27 mouse cellular contexts compared by ENCODE assay signal in genomic region chr10:69366208-69366607, GRCm38 (mm10). TPM values are rescaled to one million over a fixed set of nuclear protein-coding genes. Genes with fewer than 3 reads are reported as not detected.
DNase-seq lines count a peak whose midpoint lies in the region; ATAC-seq lines count a peak whose summit lies in the region.
"Had no signal": no experiment of that assay in that cellular context is flagged by ENCODE, and none has a peak within 500 bp of the region (broad histone marks: within the 10 kb centered on the region; RNA-seq: fewer than 3 reads in every experiment).

No protein-coding gene starts in this region.

- 80% methylated on average over 11 of the region's 11 CpGs for WGBS in heart, embryonic 11.5 days (ENCODE audit: insufficient replicate concordance)

- H3K4me3 ChIP-seq in heart, embryonic 11.5 days (ENCODE audit: low read depth, low read length): no peak overlapping the region
- H3K4me3 ChIP-seq: embryonic facial prominence, embryonic 13.5 days; forebrain, embryonic 10.5 days; forebrain, embryonic 15.5 days; heart, embryonic 13.5 days; midbrain, embryonic 10.5 days; midbrain, embryonic 15.5 days; neural tube, embryonic 15.5 days had no signal

- no peaks in the 10 kb centered on the region for H3K36me3 ChIP-seq in heart, embryonic 11.5 days (ENCODE audit: control insufficient read depth, insufficient read depth, low read length)
- H3K36me3 ChIP-seq: embryonic facial prominence, embryonic 13.5 days; forebrain, embryonic 10.5 days; forebrain, embryonic 15.5 days; G1E; heart, embryonic 13.5 days; midbrain, embryonic 10.5 days; midbrain, embryonic 15.5 days; neural tube, embryonic 15.5 days had no signal

- no peaks in the 10 kb centered on the region for H3K9me3 ChIP-seq in heart, embryonic 11.5 days (replicated peaks; ENCODE audit: control insufficient read depth, low read length)
- H3K9me3 ChIP-seq: embryonic facial prominence, embryonic 13.5 days; forebrain, embryonic 10.5 days; forebrain, embryonic 15.5 days; heart, embryonic 13.5 days; midbrain, embryonic 10.5 days; midbrain, embryonic 15.5 days; neural tube, embryonic 15.5 days had no signal

- H3K27me3 ChIP-seq in heart, embryonic 11.5 days (ENCODE audit: control insufficient read depth, insufficient read depth, low read length): no peaks in the 10 kb centered on the region
- H3K27me3 ChIP-seq: embryonic facial prominence, embryonic 13.5 days; forebrain, embryonic 15.5 days; heart, embryonic 13.5 days; midbrain, embryonic 15.5 days; neural tube, embryonic 15.5 days had no signal

- intact Hi-C loops in heart, postnatal 10 days (cut with DNase I): loop anchor here (5.0 kb wide), 1 partner anchor 286 kb away; no protein-coding TSS in a partner anchor

- no peak for ATAC-seq in heart, embryonic 11.5 days (replicated peaks; ENCODE audit: insufficient number of reproducible peaks, low FRiP score, low TSS enrichment)
- ATAC-seq: forebrain, embryonic 15.5 days; intestine, postnatal 0 days; midbrain, embryonic 15.5 days had no signal

- H3K27ac ChIP-seq in heart, embryonic 11.5 days (ENCODE audit: low read depth, low read length): no peak overlapping the region
- H3K27ac ChIP-seq: embryonic facial prominence, embryonic 13.5 days; forebrain, embryonic 10.5 days; forebrain, embryonic 15.5 days; heart, embryonic 13.5 days; hindbrain, embryonic 14.5 days; liver, embryonic 14.5 days; midbrain, embryonic 10.5 days; midbrain, embryonic 15.5 days; neural tube, embryonic 15.5 days had no signal

- DNase-seq in adrenal gland, postnatal 14 days: peak; percentile 43
- no peak for DNase-seq in adrenal gland, adult 18-20 months (ENCODE audit: low spot score in 2 of 2)
- DNase-seq in heart, postnatal 10 days: peak; percentile 27 to 33
- DNase-seq in kidney, postnatal 14 days: peak; percentile 47
- DNase-seq in kidney, adult 8-10 months: no peak
- DNase-seq in thymus, postnatal 14 days: no peak
- DNase-seq: cerebellum, adult 18-20 months; liver; lung, embryonic 14.5 days; lung, postnatal 14 days; right cerebral cortex, postnatal 14 days; thymus, postnatal 25 days had no signal

- no peak overlapping the region for H3K9ac ChIP-seq in heart, embryonic 11.5 days (ENCODE audit: low read depth, low read length)
- H3K9ac ChIP-seq: embryonic facial prominence, embryonic 13.5 days; forebrain, embryonic 15.5 days; heart, embryonic 13.5 days; hindbrain, embryonic 14.5 days; liver, embryonic 14.5 days; lung, embryonic 14.5 days; midbrain, embryonic 15.5 days; neural tube, embryonic 15.5 days had no signal

- H3K4me2 ChIP-seq in heart, embryonic 11.5 days: no peak overlapping the region
- H3K4me2 ChIP-seq: embryonic facial prominence, embryonic 13.5 days; forebrain, embryonic 15.5 days; heart, embryonic 13.5 days; hindbrain, embryonic 14.5 days; lung, embryonic 14.5 days; midbrain, embryonic 15.5 days; neural tube, embryonic 15.5 days had no signal

- no peaks in the 10 kb centered on the region for H3K4me1 ChIP-seq in heart, embryonic 11.5 days (ENCODE audit: control insufficient read depth, insufficient read depth, low read length)
- H3K4me1 ChIP-seq: embryonic facial prominence, embryonic 13.5 days; forebrain, embryonic 10.5 days; forebrain, embryonic 15.5 days; heart, embryonic 13.5 days; midbrain, embryonic 10.5 days; midbrain, embryonic 15.5 days; neural tube, embryonic 15.5 days had no signal

RNA-seq across cellular contexts. Expression of gene Cdk1, which starts 13.5 kb away (rescaled TPM):
- total RNA-seq in adrenal gland, postnatal 14 days (2021): 38.0 and 51.0 TPM in 2 replicates
- 1 to 10 TPM; 3.0 to 4.3 TPM for total RNA-seq in adrenal gland, adult 18-20 months (2021)
- total RNA-seq in heart, postnatal 10 days (2021): 10 to 100 TPM; 40.3 to 40.8 TPM
- 372 and 388 TPM in 2 replicates for polyA plus RNA-seq in heart, embryonic 11.5 days (2014; fragmentation: Nextera tagmentation; extraction: Ambion mirVana)
- total RNA-seq: gastrocnemius, adult 18-20 months; left cerebral cortex, adult 18-20 months had no signal

RNA-seq across cellular contexts. Expression of gene Ank3, which starts 32.4 kb away (rescaled TPM):
- 16.6 and 19.4 TPM in 2 replicates for total RNA-seq in adrenal gland, postnatal 14 days (2021)
- 10 to 100 TPM; 10.1 to 11.7 TPM for total RNA-seq in adrenal gland, adult 18-20 months (2021)
- 10 to 100 TPM; 58.0 to 76.6 TPM for total RNA-seq in heart, postnatal 10 days (2021)
- polyA plus RNA-seq in heart, embryonic 11.5 days (2014; fragmentation: Nextera tagmentation; extraction: Ambion mirVana): 48.9 and 55.7 TPM in 2 replicates
- total RNA-seq: hematopoietic stem cell, adult 5-6 weeks had no signal
- polyA plus RNA-seq: G1E had no signal

Comparison
In these comparisons a context has a peak if more than half of its experiments do, and no peak if none do; other contexts are left out.
1. DNase-seq: peak in adrenal gland, postnatal 14 days (single experiment), heart, postnatal 10 days (2 of 2) and kidney, postnatal 14 days (single experiment); none in adrenal gland, adult 18-20 months (0 of 2), kidney, adult 8-10 months (0 of 2) and thymus, postnatal 14 days (single experiment).